Mouse (Mus musculus): ENCODE results near the gene Cenpb.

Gene Cenpb

DNA sequence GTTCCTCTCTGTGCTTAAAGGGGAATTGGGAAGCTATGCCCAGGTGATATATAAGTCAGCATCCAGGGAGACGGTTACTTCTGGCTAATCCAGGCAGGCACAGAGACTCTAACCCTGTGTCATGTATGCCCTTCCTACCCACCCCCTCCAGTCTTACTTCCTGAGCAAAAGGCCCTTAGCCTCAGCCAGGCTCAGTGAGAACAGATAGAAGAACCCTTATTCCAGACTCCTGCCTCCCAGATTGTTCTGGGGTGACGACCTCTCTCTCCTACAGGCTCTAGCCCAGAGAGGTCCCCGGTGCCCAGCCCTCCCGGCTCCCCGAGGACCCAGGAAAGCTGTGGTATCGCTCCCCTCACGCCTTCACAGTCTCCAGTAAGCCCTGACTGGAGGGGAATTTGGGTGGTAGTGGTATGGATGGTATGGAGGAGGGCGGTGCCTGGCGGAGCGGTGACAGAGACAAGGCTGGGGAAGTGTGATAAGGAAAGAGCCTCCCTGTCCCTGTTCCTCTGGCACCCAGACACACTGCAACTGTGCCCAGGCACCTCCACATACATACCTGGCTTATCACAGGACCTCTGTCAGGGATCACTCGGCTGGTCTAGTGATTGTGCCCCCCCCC is 44.2 kb downstream of the Cenpb start:
- no peak for DNase-seq

DNA sequence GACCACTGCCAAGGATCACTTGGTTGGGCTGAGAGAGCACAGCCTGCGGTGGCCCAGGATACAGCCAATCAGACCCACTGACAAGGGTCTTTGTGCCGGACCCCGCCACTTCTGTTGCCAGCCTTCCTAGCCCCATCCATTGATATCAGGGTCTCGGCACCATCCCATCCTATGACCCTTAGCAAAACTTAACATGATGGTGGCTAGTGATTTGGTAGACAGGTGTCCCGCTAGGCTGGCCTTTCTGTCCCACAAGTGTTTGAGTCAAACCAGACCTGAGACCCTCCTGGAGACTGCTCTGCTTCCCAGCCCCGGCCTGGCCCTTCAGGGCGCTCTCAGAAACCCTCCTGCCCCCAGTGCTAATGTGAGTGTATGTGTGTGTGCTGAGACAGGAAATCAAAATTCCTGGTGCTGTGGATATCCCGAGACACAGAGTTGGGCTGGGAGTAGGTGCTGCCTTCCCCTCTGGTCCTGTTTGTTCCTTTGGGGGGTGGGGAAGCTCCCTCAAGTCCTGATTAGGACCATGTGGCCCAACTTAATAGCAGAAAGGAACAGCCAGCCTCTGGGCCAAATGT is 45.0 kb downstream of the Cenpb start:
- no peak for DNase-seq

- no peak for DNase-seq
These were observed 45.5 kb downstream of the Cenpb start for GRCm38 (mm10) chr2:131134381-131134780.

- no peak for DNase-seq
These were observed 46.8 kb downstream of the Cenpb start, which contains the start of gene Gm11037 for GRCm38 (mm10) chr2:131132930-131133547. Gm11037 (plus strand) TSS chr2:131133497.

DNA sequence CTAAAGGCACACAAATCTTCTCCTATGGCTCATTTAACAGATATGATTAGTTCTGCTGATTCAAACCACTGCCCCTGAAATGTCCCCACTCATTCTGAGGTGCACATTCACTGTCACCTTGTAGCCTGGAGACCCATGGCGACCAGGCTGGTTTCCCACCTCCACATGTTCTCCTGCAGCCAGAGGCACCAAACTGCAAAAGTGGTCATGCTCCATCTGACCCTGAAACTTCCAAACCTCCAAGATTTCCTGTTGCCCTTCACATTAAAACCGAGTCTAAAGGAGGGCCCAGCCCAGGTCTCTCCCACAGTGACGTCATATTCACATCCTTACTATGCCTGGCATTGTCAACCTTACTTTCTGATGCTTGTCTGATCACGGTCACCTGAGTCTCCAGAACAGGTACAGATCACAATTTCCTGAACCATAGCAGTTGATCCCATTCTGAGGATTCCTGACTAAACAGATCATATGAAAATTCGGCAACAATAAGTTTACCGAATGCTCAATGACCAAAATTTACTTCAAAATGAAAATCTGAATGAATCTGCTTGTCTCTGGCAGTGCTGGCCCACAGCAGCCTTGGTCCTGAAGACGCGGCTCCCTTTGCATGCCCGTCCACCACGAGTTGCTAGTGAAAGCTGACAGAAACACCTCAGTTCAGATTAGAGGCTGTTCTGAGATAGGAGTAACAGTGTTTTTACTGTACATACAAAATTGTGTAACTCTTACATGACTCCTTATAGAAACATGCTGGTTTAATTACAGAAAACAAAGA is 47.6 kb downstream of the Cenpb start:
- DNase-seq = no peak

DNA sequence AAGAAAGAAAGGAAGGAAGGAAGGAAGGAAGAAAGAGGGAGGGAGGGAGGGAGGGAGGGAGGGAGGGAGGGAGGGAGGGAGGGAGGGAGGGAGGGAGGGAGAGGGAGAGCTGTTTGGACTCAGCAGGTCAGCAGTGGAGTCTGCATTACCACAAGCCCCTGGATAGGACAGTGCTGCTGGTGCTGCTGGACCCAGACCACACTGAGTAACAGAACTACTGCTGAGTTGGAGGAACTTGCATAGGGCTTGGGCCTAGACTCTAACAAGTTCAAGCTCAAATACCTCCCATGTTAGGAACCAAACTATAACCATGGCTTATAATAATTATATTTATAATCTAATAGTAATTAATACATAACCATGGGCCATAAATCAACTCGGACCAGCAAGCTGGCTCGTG is 49.0 kb downstream of the Cenpb start:
- DNase-seq = no peak

GRCm38 (mm10) chr2:131129836-131130235 is 50.0 kb downstream of the Cenpb start:
- DNase-seq = no peak

- no peak for DNase-seq
These were observed 51.2 kb downstream of the Cenpb start for GRCm38 (mm10) chr2:131128636-131129157.

DNA sequence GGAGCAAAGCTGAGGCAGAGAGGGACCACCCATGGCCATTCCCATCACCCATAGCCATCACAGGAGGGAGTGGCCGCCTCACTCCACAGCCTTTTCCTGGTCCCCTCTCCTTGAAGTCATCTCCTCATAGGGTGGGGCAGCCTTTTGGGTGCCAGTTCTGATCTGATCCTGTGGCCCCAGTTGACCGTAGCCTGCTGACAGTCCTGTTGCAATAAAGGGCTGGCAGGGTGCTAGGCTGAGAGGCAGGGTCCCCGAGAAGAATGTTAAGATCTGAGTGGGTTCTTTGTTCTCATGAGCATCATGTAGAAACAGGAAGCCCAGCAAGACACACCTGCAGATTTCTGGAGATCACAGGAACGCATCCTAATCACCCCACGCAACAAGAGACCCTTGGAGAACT is 51.7 kb downstream of the Cenpb start:
- DNase-seq = no peak

- no peak for DNase-seq
These were observed 52.6 kb downstream of the Cenpb start, which contains the start of gene Hspa12b for GRCm38 (mm10) chr2:131127161-131127730. Hspa12b (plus strand) TSS chr2:131127280.

DNA sequence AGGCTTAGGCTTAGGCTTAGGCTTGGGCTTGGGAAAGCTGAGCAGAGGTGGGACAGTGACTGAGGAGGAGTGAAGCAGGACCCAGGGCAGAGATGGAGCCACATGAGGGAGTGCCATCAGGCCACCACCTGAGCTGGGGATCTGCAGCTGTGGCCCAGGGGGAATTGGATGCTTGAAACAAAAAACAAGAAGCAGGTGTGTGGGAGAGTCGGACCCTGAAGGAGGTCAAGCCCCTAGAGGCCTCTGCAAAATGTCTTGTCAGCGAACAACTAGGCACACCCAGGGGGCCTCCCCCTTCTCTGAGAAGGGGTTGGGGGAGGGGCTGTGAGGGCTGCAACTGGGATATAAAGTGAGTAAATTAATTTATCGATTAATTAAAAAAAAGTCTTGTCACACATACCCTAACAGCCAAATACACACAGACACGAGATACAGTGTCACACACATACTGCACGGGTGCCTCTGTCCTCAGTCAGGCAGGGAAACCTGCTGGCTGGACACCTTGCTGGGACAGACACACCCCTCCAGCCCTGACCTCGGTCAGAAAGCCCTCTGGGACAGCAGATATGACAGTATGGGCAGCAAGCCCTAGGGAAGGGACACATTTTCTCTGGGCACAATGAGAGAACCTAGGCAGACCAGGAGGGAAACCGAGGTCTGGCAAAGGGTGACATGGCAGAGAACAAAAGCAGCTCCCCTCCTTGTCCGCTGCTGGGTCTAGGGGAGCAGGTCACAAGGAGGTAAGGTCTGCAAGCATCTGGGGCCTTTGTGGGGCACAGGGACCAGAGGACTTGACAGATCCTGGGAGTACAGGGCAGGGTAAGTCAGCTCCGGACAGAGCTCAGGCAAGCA is 53.7 kb downstream of the Cenpb start:
- DNase-seq = no peak

Data from cerebellum, postnatal 14 days (tissue).